Mouse (Mus musculus): ENCODE measurements around the gene Uaca. TPM values are rescaled to one million over a fixed set of nuclear protein-coding genes. Genes with fewer than 3 reads are reported as not detected.

The Uaca gene
- polyA plus RNA-seq, 1 experiment: 2.3 TPM

DNA sequence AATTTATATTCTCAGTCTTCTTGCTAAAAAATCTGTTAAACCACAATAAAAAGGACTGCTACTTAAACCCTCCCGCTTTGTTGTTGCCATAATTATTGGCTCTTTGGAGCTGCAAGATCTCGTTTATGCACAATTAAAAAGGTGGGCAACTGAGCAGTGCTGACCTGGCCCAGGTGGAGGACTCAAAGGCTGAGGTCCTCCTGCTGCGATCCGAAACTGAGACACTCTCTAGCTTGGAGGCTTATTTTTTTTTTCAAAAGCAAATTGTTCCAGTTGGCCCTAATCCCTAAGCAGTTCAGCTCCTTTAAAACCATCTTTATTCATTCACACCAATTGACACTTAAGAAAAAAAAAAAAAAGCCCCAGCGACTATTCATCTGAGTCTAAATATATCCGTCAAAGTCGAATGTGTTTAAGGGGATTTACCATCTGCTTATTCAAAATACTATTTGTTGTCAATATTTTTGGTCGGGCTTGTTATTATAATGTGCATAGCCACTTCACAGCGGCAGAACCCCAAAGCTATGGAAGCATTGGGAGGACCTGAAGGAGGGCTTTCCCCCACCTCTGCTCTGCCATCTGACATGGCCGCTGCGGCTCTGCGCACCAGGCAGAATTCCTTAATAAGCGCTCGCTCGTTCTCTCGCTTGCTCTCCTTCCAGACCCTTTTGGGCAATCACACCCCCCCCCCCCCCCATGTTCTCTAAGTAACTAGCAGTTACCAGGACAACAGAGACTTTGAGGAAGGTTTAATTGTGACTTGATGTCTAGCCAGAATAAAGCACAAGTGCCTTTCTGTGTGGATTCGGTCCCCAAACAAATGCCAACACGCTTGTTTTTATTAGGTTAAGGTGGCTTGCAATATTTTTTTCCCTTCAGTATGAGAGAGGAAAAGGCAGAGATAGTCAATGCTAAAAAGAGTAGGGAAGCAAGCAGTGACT, 92.4 kb downstream of the Uaca start:
- Histone ChIP-seq H3K36me3 (ENCODE audit: control insufficient read depth, insufficient read depth, low read length) (no peaks in the 10 kb centered on the region), H3K27ac (ENCODE audit: control insufficient read depth, insufficient read depth, low read length) (no peak overlapping the region), H3K27me3 (ENCODE audit: control insufficient read depth, insufficient read depth, low read length) (no peaks in the 10 kb centered on the region), H3K4me3 (ENCODE audit: control insufficient read depth, insufficient read depth, low read length) (no peak overlapping the region), H3K4me1 (replicated peaks; ENCODE audit: control insufficient read depth, insufficient read depth, low read length) (no peaks in the 10 kb centered on the region)
- DNase-seq: no peak
- WGBS: 76% methylated on average over 18 of the region's 18 CpGs
- no peak for TF ChIP-seq POLR2A (IDR thresholded peaks at IDR 0.05; ENCODE audit: control insufficient read depth, extremely low read depth, insufficient read depth, low read length, poor library complexity)
- TF ChIP-seq CTCF (IDR thresholded peaks at IDR 0.05; ENCODE audit: borderline replicate concordance, control insufficient read depth, extremely low read depth, insufficient read depth, low read length, poor library complexity): no peak

DNA sequence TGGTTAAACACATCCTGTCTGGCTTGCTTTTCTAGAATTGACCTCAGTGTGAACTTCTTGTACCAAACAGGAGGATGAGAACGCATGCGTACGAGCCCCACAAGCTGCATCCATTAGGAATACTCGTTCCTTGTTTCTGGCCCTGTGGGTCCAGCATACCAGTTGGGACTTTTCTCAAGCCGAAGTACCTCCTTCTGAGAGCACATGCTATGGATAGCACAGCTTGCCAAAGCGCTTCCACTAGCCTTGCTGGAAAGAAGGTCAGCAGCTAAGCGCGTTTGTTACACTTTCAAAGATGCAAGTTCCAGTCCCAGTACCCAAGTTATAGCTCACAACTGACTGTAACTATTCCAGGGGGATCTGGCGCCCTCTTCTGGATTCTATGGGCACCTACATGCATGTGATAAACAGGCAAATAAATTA, 93.1 kb downstream of the Uaca start:
- Histone ChIP-seq H3K36me3 (ENCODE audit: control insufficient read depth, insufficient read depth, low read length) (no peaks in the 10 kb centered on the region), H3K4me3 (ENCODE audit: control insufficient read depth, insufficient read depth, low read length) (no peak overlapping the region), H3K27ac (ENCODE audit: control insufficient read depth, insufficient read depth, low read length) (no peak overlapping the region), H3K4me1 (replicated peaks; ENCODE audit: control insufficient read depth, insufficient read depth, low read length) (no peaks in the 10 kb centered on the region), H3K27me3 (ENCODE audit: control insufficient read depth, insufficient read depth, low read length) (no peaks in the 10 kb centered on the region)
- TF ChIP-seq CTCF (IDR thresholded peaks at IDR 0.05; ENCODE audit: borderline replicate concordance, control insufficient read depth, extremely low read depth, insufficient read depth, low read length, poor library complexity) (no peak), POLR2A (IDR thresholded peaks at IDR 0.05; ENCODE audit: control insufficient read depth, extremely low read depth, insufficient read depth, low read length, poor library complexity) (no peak)
- DNase-seq: no peak
- 65% methylated on average over 9 of the region's 9 CpGs for WGBS

DNA sequence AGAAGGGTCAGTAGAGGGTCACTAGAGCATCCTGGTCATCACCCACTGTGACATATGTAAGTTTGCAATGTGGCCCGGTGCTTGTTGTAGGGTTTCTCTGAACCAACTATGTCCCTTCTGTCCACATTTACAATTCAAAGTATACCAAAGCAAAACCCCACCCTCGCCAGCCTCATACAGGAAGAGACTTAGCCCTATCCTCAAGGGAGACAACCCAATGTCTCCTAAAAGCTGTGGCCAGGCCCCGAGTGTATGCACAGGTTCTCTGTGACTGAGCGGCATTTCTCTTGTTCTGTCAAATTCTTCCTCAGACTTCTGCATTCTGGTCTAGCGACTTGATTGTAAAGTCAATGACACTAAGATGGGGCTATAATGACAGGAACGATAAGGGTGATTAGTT, 99.2 kb downstream of the Uaca start:
- H3K4me3 ChIP-seq (ENCODE audit: control insufficient read depth, insufficient read depth, low read length): no peak overlapping the region
- no peak overlapping the region for H3K27ac ChIP-seq (ENCODE audit: control insufficient read depth, insufficient read depth, low read length)
- H3K36me3 ChIP-seq (ENCODE audit: control insufficient read depth, insufficient read depth, low read length): no peaks in the 10 kb centered on the region
- H3K27me3 ChIP-seq (ENCODE audit: control insufficient read depth, insufficient read depth, low read length): no peaks in the 10 kb centered on the region
- no peaks in the 10 kb centered on the region for H3K4me1 ChIP-seq (replicated peaks; ENCODE audit: control insufficient read depth, insufficient read depth, low read length)
- no peak for DNase-seq
- TF ChIP-seq CTCF (IDR thresholded peaks at IDR 0.05; ENCODE audit: borderline replicate concordance, control insufficient read depth, extremely low read depth, insufficient read depth, low read length, poor library complexity) (no peak), POLR2A (IDR thresholded peaks at IDR 0.05; ENCODE audit: control insufficient read depth, extremely low read depth, insufficient read depth, low read length, poor library complexity) (no peak)
- 86% methylated on average over 6 of the region's 6 CpGs for WGBS

DNA sequence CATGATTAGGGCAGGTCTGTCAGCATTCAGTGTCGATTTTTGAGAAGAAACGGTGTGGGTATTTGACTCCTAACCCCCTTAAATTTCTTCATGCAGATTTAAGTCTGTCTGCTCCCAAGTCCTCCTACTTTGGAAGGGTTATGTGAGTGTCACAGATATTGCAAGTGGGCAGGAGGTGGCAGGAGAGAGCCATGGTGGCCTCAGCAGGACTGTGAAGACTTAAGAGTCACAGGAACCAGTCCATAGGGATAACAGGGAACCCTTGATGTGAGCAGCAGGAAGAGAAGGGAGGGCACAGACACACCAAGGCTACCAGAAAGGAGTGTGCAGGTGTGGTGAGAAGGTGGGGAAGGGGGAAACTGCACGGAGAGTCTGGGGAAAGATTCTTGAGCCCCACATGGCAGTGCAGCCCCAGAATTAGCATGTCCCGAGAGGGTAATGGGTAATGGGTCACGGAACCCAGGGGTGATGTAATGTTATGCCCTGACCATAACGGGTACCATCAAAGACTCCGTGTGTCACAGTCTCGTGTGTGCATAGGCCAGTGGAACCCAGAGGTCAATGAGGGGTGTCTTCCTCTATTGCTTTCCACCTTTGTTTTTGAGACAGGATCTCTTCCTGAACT, 101.3 kb downstream of the Uaca start:
- no peak for TF ChIP-seq CTCF (IDR thresholded peaks at IDR 0.05; ENCODE audit: borderline replicate concordance, control insufficient read depth, extremely low read depth, insufficient read depth, low read length, poor library complexity)
- no peak for TF ChIP-seq POLR2A (IDR thresholded peaks at IDR 0.05; ENCODE audit: control insufficient read depth, extremely low read depth, insufficient read depth, low read length, poor library complexity)
- no peaks in the 10 kb centered on the region for H3K36me3 ChIP-seq (ENCODE audit: control insufficient read depth, insufficient read depth, low read length)
- H3K27me3 ChIP-seq (ENCODE audit: control insufficient read depth, insufficient read depth, low read length): no peaks in the 10 kb centered on the region
- DNase-seq: peak; percentile 5
- H3K4me3 ChIP-seq (ENCODE audit: control insufficient read depth, insufficient read depth, low read length): no peak overlapping the region
- WGBS: 74% methylated on average over 8 of the region's 8 CpGs
- no peak overlapping the region for H3K27ac ChIP-seq (ENCODE audit: control insufficient read depth, insufficient read depth, low read length)
- H3K4me1 ChIP-seq (replicated peaks; ENCODE audit: control insufficient read depth, insufficient read depth, low read length): no peaks in the 10 kb centered on the region

DNA sequence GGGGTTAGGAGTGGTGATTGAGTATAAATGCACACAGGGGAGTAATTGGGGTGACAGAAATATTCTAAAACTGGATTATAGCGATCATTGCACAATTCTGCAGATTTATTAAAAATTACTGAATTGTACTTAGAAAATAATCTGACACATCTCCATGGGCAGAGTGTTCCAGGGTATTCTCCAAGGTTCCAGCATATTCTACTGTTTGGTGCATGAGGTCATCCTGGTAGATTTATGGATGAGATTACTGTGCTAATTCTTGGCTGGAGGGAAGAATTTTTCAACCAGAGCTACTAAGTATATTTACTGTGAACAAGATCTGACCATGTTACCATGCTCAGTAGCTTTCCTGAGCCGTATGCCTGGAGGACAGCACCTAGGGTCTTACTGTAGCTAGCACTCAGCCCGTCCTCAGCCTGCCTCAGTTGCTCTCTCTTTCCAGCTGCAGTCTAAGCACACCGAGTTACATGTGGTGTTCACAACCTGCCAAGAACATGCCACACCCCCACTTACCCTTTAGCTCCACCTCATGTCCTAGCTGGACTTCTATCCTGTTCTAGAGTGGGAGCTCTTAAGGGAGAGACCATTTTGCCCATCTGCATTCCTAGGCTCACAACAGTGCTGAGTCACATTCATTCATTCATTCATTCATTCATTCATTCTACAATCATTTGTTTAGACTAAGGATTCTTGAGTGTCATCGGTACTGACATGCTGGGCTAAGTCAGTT, 104.1 kb downstream of the Uaca start:
- Histone ChIP-seq H3K4me3 (ENCODE audit: control insufficient read depth, insufficient read depth, low read length) (no peak overlapping the region), H3K27ac (ENCODE audit: control insufficient read depth, insufficient read depth, low read length) (no peak overlapping the region), H3K27me3 (ENCODE audit: control insufficient read depth, insufficient read depth, low read length) (no peaks in the 10 kb centered on the region), H3K36me3 (ENCODE audit: control insufficient read depth, insufficient read depth, low read length) (no peaks in the 10 kb centered on the region), H3K4me1 (replicated peaks; ENCODE audit: control insufficient read depth, insufficient read depth, low read length) (no peaks in the 10 kb centered on the region)
- 88% methylated on average over 5 of the region's 5 CpGs for WGBS
- TF ChIP-seq CTCF (IDR thresholded peaks at IDR 0.05; ENCODE audit: borderline replicate concordance, control insufficient read depth, extremely low read depth, insufficient read depth, low read length, poor library complexity) (no peak), POLR2A (IDR thresholded peaks at IDR 0.05; ENCODE audit: control insufficient read depth, extremely low read depth, insufficient read depth, low read length, poor library complexity) (no peak)
- no peak for DNase-seq

DNA sequence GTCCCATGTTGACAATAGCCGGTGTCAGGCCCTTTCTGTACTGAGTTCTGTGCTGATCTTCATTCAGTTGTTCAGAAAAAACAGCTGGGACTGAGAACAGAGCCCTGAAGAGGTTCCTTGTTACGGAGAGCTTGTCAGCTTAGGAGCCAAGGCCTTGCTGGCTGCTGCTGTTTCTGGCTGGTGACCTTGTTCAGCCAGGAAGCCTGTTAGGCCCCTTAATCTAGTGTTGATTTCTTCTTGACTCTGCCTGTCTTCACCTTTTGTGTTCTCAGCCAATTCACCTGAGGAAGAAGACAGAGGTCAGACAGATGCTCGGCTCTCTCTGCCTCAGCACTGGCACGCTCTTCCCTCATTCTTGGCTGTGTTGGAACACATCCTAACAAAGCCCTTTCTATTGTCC, 104.9 kb downstream of the Uaca start:
- no peak for DNase-seq

More for the DNA sequence above, 104.9 kb downstream of the Uaca start:
- no peak for TF ChIP-seq CTCF (IDR thresholded peaks at IDR 0.05; ENCODE audit: borderline replicate concordance, control insufficient read depth, extremely low read depth, insufficient read depth, low read length, poor library complexity)
- Histone ChIP-seq H3K27ac (ENCODE audit: control insufficient read depth, insufficient read depth, low read length) (no peak overlapping the region), H3K4me1 (replicated peaks; ENCODE audit: control insufficient read depth, insufficient read depth, low read length) (no peaks in the 10 kb centered on the region), H3K36me3 (ENCODE audit: control insufficient read depth, insufficient read depth, low read length) (no peaks in the 10 kb centered on the region), H3K4me3 (ENCODE audit: control insufficient read depth, insufficient read depth, low read length) (no peak overlapping the region), H3K27me3 (ENCODE audit: control insufficient read depth, insufficient read depth, low read length) (no peaks in the 10 kb centered on the region)
- 94% methylated on average over 4 of the region's 4 CpGs for WGBS

Data from thymus, adult 2 months (tissue).